Mouse (Mus musculus) cerebellum, postnatal 14 days (tissue): ENCODE measurements around the gene C1ql4.

Experiments
- DNase-seq, 2 experiments: peaks; one replicate each; pipeline ENCODE4 v3.0.0; 2021; ENCODE audit warnings: mixed read lengths in 2 of 2

The C1ql4 gene

DNA sequence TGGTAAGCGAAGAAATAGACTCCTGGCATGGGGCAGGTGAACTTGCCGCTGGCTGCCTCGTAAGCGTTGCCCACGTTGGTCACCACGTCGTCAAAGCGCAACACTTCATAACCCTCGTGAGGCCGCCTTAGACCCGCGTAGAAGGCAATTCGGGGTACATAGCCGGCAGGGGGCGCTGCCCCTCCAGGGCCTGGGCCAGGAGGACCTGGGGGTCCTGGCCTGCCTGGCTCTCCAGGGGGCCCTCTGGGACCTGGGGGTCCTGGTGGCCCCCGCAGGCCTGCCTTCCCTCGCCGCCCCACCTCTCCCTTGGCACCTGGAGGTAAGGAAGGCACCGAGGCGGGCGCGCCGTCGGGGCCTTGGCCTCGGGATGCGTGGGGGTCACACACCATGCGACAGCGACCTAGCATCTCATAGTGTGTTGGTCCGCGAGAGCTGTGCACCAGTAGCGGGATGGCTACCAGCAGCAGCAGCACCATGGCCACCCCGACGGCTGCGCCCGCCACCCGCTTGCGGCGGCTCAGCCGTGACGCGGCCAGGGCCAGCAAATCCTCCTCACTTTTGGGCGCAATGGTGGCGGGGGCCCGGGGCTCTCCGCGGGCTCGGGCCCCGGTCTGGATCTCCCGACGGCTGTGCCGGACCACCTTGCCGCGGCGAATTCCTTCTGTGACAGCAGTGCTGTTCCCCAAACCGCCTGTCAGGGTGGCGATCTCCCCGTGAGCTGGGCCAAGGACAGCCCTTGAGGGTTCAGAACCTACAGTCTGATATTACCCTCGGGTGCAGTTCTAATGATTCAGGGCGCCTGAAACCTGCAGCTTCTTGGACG lies at the start of gene C1ql4:
C1ql4 (minus strand) TSS at position 565 of the 823 bp plus-strand sequence.
- peak in 1 of 2 experiments; percentile 48 for DNase-seq

GRCm38 (mm10) chr15:99129956-99130910 lies 42.6 kb upstream of the C1ql4 start:
- DNase-seq: no peak

GRCm38 (mm10) chr15:99129441-99129840 lies 41.8 kb upstream of the C1ql4 start:
- DNase-seq: no peak

DNA sequence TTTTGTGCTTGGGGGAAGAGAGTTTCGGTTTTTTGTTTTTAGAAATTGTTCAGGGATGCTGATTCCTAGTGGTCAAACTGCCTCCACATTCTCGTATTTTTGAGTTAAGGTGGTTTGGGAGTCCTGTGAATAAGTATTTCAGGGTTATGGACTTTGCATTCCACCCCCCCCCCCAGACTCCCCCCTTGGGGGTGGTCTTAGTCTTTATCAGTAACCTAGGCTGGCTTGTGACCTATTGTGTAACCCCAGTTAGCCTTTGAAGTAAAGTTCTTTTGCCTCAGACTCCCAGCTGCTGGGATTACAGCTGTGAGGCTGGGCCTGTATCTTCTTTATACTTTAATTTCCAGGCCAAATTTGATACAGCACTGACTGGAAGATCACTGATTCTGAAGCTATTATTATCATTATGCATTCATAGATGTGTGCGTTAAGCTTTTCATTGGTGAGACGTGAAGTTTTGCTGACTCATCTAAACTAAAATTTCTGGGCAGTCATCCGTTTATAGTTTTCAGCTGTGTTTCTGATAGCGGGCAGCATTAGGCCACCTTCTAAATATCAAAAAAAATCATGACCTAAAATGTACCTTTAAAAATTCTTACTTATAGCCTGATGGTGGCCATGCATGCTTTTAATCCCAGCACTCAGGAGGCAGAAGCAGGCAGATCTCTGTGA lies 40.4 kb upstream of the C1ql4 start:
- no peak for DNase-seq

- DNase-seq: no peak
Observed at GRCm38 (mm10) chr15:99126816-99127365, 39.3 kb upstream of the C1ql4 start.

DNA sequence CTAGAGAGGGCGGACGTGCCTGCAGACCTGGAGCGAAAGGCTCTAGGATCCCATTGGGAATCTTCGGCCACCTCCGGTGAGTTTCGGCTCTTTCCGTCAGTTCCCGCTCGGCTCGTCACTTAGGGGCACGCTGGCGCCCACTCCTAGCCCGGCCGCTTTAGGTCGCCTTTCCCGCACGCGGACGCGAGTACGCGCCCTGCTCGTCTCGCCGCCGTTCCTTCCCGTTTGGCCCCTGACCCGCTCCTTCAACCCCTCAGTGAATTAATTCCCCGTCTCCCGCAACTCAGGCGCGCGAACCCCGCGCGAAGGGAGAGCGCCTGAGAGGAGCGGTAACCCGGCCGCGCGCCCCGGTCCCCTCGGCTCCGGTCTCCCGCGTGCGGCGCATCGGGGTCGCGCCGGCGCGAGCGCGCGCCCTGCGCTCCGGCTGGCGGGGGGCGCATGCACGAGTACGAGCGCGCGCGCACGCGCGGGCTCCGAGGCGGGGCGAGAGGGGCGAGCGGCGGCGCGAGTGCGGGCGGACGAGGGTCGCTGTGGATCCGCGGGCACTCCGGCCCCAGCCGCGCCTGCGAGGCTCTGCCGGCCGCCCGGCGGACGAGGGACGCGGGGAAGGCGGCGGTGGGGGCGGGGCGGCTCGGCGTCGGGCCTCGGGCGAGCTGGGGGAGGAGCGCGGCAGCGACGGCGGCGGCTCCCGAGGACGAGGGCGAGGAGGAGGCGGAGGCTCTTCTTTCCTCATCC lies 38.6 kb upstream of the C1ql4 start:
- peak; percentile 93 for DNase-seq

DNA sequence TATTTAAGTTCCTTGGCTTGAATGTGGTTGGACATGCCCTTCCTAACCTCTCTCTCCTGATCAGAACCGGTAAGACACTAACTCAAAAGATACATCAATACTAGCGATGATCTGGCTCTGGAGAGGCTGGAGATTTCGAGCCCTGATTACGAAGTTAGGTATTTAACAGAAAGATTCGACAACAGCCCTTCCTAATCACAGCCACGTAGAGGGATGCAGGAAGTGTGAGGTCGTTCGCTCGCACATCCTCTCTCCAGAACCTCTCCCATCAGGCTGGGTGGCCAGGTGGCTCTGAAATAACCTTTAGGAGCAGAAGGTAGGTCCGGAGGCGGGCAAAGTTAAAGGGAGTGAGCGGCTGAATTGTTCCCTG lies 38.1 kb upstream of the C1ql4 start, which contains the start of gene Spats2:
Spats2 (plus strand) TSS at position 206 of the 370 bp plus-strand sequence.
- no peak for DNase-seq

DNA sequence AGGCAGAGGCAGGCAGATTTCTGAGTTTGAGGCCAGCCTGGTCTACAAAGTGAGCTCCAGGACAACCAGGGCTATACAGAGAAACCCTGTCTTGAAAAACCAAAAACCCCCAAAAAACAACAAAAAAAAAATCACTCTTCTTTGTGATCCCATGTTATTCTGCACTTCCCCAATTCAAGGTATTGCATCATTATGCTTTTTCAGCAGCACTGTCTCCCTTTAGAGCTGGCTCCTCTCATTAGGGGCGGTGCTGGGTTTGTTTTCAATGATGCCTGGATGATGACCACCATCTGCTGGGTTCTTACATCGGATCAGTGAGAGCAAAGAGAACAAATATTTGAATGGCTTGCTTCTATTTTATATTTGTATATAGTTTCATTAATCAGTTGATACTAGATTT lies 35.0 kb upstream of the C1ql4 start:
- DNase-seq: no peak

GRCm38 (mm10) chr15:99120814-99121213 lies 33.2 kb upstream of the C1ql4 start:
- DNase-seq: no peak

DNA sequence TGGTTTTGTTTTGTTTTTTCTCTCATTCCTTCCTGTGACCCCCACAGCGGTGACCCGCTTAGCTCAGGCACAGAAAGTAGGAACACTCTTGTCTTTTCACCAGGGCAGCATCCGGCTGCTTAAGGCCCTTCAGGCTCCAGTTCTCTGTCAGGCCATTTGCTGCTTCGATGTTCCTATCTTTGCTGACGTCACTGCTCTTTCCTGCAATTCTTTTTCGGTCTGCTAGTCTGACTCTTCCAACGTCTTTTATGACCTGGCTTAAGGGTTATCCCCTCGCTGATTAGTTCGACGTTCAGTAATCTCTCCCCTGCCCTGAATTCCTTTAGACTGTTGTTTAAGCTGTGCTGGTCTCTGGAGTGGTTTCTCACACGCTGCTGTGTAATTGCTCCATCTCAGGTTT lies 28.9 kb upstream of the C1ql4 start:
- no peak for DNase-seq

DNA sequence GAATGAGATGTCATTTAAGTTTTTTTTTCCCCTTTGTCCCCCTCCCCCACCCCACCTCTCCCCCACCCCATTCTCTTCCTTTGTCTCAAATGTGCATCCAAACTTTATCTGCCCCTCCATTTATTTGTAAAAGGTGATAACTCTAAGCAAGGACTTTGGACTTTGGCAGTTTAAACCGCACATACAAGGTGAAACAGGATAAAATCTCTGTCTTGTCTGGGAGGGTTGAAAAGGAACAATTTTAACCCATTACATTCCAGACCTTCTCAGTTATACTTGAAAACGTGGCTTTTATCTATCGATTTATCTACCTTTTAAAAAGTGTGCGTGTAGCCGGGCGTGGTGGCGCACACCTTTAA lies 27.4 kb upstream of the C1ql4 start:
- DNase-seq: no peak

DNA sequence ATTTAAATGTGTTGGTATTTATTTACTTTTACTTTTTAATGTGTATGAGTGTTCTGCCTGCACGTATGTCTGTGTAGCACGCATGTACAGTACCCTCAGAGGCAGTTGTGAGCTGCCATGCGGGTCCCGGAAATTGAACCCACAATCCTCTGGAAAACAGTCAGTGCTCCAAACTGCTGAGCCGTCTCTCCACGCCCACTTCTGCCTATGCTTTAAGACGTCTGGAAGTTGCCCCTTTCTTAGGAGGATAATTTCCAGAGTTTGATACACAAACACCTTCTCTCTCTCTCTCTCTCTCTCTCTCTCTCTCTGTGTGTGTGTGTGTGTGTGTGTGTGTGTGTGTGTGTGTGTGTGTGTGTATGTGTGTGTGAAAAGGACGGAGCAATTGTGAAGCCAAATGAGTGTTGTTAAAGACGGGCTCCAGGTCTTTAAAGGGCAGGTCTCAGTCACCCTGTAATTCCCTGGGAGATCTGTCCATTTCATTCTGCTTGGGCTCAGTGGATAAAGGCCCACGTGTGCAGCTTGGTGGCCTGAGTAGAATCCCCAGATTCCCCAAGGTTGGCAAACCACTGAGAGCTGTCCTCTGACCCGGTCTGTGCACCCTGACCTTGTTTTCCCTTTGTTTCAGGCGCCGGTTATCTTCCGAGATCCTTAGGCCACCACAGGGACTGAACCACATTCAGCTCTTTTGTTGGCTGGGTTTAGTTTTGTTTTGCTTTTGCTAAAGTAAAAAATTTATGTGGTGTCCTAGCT lies 26.9 kb upstream of the C1ql4 start:
- no peak for DNase-seq

DNA sequence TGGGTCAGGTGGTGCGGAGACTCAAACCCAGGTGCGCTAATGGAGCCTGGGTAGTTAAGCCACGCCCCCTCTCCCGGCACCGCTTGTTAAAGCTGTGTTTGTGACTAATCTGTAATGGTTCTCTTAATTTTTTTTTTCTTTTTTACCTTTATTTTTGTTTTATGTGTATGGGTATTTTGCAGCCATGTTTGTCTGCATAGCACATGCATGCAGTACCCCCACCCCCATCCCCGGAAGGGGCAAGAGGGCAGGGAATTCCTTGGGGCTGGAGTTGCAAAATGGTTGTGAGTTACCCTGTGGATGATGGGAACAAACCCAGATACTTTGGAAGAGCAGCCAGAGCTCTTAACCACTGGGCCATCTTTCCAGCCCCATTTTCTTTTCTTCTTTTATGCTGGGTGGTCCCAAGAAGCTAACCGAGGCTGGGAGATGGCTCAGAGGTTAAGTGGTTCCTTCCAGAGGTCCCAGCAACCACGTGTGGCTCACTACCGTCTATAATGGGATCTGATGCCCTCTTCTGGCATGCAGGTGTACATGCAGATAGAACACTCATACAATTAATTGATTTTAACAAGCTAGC lies 25.9 kb upstream of the C1ql4 start:
- DNase-seq: peak in 1 of 2 experiments; percentile 24

GRCm38 (mm10) chr15:99112843-99113395 lies 25.3 kb upstream of the C1ql4 start:
- DNase-seq: no peak

DNA sequence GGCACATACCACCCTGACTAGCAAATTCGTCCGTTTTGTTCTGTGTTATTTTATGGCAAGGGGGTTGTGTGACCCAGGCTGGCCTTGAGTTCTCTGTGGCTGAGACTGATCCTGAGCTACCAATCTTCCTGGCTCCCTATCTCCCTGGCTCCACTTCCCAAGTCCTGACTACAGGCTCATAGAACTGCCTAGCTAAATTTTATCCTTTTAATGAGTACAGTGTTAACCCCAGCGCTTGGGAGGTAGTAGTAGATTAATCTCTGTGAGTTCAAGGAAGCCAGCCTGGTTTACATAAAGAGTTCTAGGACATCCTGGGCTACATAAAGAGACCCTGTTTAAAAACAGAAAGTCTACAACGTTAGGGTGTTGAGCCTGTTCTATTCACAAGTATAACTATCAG lies 24.2 kb upstream of the C1ql4 start:
- no peak for DNase-seq

GRCm38 (mm10) chr15:99111139-99111538 lies 23.5 kb upstream of the C1ql4 start:
- no peak for DNase-seq

DNA sequence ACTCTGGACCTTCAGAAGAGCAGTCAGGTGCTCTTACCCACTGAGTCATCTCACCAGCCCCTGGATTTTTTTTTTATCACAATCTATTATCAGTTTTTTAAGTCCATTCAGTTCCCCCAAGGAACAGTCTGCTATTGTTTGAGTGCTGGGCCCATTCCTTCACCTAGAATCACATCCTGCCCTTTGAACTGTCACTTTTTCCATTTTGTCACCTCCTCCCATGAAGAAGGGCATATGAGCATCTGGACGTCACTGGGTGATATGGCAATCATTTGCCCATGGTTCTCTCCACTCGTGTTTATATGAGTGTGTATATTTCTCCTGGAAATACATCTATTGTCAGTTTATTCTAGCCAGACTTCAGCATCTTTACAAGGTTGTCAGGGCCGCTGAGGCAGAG lies 20.2 kb upstream of the C1ql4 start:
- no peak for DNase-seq

- no peak for DNase-seq
Observed at GRCm38 (mm10) chr15:99105238-99105637, 17.6 kb upstream of the C1ql4 start.

- no peak for DNase-seq
Observed at GRCm38 (mm10) chr15:99099984-99100383, 12.4 kb upstream of the C1ql4 start.

GRCm38 (mm10) chr15:99099139-99099556 lies 11.5 kb upstream of the C1ql4 start:
- peak; percentile 67 to 79 for DNase-seq

- no peak for DNase-seq
Observed at GRCm38 (mm10) chr15:99098493-99098861, 10.9 kb upstream of the C1ql4 start.
